Mouse (Mus musculus): ENCODE measurements at regions not wholly inside any gene's neighbourhood (a gene's known extent, or its start where the extent isn't known, plus 50 kb on each side); places are given as distances from the start of the nearest gene placed in this dataset.
A peak's percentile ranks its signal among the peaks of the same experiment; 100 is the strongest.

DNA sequence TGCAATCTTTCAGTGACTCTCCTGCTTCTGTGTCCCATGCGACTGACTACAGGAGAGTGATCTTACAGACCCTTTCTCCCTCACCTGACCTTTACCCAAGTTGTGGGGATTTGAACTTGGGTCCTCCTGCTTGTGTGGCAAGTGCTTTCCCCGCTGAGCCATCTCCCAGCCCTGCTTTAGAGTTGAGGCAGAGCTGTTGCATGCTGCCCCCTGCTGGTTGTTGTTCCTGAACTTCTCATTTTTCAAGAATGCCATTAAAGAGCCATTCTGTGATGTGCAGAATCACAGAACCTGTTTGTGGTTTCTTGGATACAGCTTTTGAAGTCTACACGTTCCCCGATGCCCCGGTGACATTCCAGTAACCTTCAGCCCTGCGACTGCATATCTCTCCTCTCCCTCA is 70.0 kb upstream of the Mvb12b start:
- ATAC-seq (ENCODE audit: poor library complexity, severe bottlenecking): peak; percentile 49; the same call in 1 of the 2 replicates

DNA sequence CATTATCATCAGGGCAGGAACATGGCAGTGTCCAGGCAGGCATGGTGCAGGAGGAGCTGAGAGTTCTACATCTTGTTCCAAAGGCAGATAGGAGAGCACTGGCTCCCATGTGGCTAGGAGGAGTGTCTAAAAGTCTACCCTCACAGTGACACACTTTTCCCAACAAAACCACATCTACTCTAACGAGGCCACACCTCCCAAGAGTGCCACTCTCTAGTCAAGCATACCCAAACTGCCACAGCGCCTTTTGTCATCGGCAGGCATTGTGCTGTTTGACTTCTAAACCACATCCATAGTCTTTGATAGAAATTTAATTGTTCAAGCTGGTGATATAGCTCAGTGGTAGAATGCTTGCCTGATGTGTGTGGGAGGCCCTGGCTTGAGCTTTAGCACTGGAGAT is 56.6 kb upstream of the Mvb12b start:
- no peak for ATAC-seq (ENCODE audit: poor library complexity, severe bottlenecking)

DNA sequence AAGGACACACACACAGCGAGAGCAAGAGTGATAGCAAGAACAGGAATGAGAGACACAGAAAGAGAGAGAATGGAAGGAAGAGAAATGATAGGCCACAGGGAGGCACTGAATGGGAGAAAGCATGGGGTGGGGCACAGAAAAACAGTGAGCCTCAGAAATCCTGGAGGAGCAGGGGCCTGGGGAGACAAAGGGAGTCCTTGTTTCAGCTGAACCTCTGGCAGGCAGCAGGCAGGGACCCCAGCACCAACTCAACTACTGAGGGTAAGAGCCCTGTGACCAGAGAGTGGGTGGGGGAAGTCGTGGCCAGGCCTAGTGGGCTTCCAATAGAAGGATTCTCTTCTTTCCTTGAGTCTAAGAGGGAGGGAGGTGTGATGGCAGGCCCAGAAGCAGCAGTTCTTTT is 54.3 kb upstream of the Mvb12b start:
- no peak for ATAC-seq (ENCODE audit: poor library complexity, severe bottlenecking)

DNA sequence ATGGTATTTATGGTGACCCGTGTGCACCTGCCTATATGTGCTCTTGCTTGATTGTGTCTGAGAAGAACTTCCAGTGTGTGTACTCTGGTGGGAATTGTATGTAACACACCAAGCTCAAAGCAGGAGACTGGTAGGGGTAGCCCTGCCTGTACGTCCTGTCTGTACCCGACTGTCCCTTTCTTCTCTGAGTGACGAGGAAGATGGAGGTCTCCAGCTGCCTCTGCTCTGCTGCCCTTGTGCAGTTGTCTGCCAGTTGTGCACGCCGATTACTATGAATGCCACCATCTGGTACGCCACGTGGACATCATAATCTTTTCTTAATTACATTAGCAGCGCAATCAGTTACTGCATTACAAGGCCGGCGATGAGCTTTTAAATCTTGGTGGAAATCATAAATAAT is 53.6 kb upstream of the Mvb12b start:
- ATAC-seq (ENCODE audit: poor library complexity, severe bottlenecking): no peak

DNA sequence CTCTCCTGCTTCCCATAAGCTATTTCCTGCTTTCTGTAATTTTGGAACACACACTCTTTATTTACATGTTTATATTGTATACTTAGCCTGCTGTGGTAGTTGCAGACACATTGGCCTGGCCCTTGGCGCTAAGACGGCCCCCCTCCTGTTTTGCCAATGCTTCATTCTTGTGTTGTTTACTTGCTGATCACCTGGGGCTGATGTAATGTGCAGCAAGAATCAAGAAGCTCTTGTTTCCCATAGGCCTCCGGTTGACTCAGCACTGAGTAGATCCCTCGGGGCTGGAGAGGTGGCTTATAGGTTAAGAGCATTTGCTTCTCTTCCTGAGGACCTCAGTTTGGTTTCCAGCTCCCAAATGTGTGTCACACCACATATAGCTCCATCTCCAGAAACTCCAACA is 52.1 kb upstream of the Mvb12b start:
- ATAC-seq (ENCODE audit: poor library complexity, severe bottlenecking): no peak

Measured in megakaryocyte, adult 5-6 weeks (primary cell).